Mouse (Mus musculus): ENCODE results near the gene Olfr948. TPM values are rescaled to one million over a fixed set of nuclear protein-coding genes. Genes with fewer than 3 reads are reported as not detected.

Gene Olfr948
- polyA plus RNA-seq (2014; fragmentation: Illumina TruSeq; extraction: RNeasy Lipid Tissue Mini Kit (QIAGEN cat#74804); ENCODE audit: low read depth, low replicate concordance), result not detected

DNA sequence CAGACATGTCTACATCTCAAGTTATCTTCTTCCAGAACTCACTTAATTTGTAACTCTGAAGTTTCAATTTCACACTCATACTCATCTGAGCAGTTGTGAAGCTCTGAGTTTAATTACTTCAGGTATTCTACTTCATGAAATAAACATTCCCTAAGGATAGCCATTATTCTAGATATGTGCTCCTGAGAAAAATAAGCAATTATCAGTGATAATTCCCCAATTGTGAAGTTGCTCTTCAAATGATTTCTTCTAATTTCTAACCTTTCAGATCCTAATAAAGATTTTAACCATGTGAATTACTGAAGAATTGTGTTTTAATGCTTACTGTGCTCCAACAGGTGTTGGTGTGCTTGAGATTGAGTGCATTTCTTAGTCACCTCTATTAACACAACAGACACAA, at the start of gene Olfr948:
Gene Olfr948 (minus strand): TSS at position 101 of the 400 bp plus-strand sequence.

GRCm38 (mm10) chr9:39276718-39277117, 49.1 kb downstream of the Olfr948 start, which contains the start of gene Olfr945:
Gene Olfr945 (minus strand): TSS chr9:39276818.

Other genes starting within 250 kb of the Olfr948 start
- gene Olfr938, start 247.2 kb downstream of the Olfr948 start, polyA plus RNA-seq (2014; fragmentation: Illumina TruSeq; extraction: RNeasy Lipid Tissue Mini Kit (QIAGEN cat#74804); ENCODE audit: low read depth, low replicate concordance), result not detected
- not detected for gene Olfr27, start 197.9 kb downstream of the Olfr948 start, polyA plus RNA-seq (2014; fragmentation: Illumina TruSeq; extraction: RNeasy Lipid Tissue Mini Kit (QIAGEN cat#74804); ENCODE audit: low read depth, low replicate concordance)
- gene Olfr943, start 159.7 kb downstream of the Olfr948 start, polyA plus RNA-seq (2014; fragmentation: Illumina TruSeq; extraction: RNeasy Lipid Tissue Mini Kit (QIAGEN cat#74804); ENCODE audit: low read depth, low replicate concordance), result not detected
- gene Olfr944, start 124.1 kb downstream of the Olfr948 start, polyA plus RNA-seq (2014; fragmentation: Illumina TruSeq; extraction: RNeasy Lipid Tissue Mini Kit (QIAGEN cat#74804); ENCODE audit: low read depth, low replicate concordance), result not detected
- not detected for gene Olfr1537, start 76.1 kb downstream of the Olfr948 start, polyA plus RNA-seq (2014; fragmentation: Illumina TruSeq; extraction: RNeasy Lipid Tissue Mini Kit (QIAGEN cat#74804); ENCODE audit: low read depth, low replicate concordance)
- not detected for gene Olfr945, start 49.2 kb downstream of the Olfr948 start, polyA plus RNA-seq (2014; fragmentation: Illumina TruSeq; extraction: RNeasy Lipid Tissue Mini Kit (QIAGEN cat#74804); ENCODE audit: low read depth, low replicate concordance)
- gene Olfr951, start 61.4 kb upstream of the Olfr948 start, polyA plus RNA-seq (2014; fragmentation: Illumina TruSeq; extraction: RNeasy Lipid Tissue Mini Kit (QIAGEN cat#74804); ENCODE audit: low read depth, low replicate concordance), result not detected
- not detected for gene Olfr952, start 101.1 kb upstream of the Olfr948 start, polyA plus RNA-seq (2014; fragmentation: Illumina TruSeq; extraction: RNeasy Lipid Tissue Mini Kit (QIAGEN cat#74804); ENCODE audit: low read depth, low replicate concordance)
- gene Olfr954, start 130.7 kb upstream of the Olfr948 start, polyA plus RNA-seq (2014; fragmentation: Illumina TruSeq; extraction: RNeasy Lipid Tissue Mini Kit (QIAGEN cat#74804); ENCODE audit: low read depth, low replicate concordance), result not detected
- not detected for gene Olfr955, start 145.9 kb upstream of the Olfr948 start, polyA plus RNA-seq (2014; fragmentation: Illumina TruSeq; extraction: RNeasy Lipid Tissue Mini Kit (QIAGEN cat#74804); ENCODE audit: low read depth, low replicate concordance)
- gene Olfr44, start 167.9 kb upstream of the Olfr948 start, polyA plus RNA-seq (2014; fragmentation: Illumina TruSeq; extraction: RNeasy Lipid Tissue Mini Kit (QIAGEN cat#74804); ENCODE audit: low read depth, low replicate concordance), result not detected
- not detected for gene Olfr957, start 189.8 kb upstream of the Olfr948 start, polyA plus RNA-seq (2014; fragmentation: Illumina TruSeq; extraction: RNeasy Lipid Tissue Mini Kit (QIAGEN cat#74804); ENCODE audit: low read depth, low replicate concordance)
- not detected for gene Olfr958, start 228.0 kb upstream of the Olfr948 start, polyA plus RNA-seq (2014; fragmentation: Illumina TruSeq; extraction: RNeasy Lipid Tissue Mini Kit (QIAGEN cat#74804); ENCODE audit: low read depth, low replicate concordance)
- not detected for gene Olfr959, start 249.5 kb upstream of the Olfr948 start, polyA plus RNA-seq (2014; fragmentation: Illumina TruSeq; extraction: RNeasy Lipid Tissue Mini Kit (QIAGEN cat#74804); ENCODE audit: low read depth, low replicate concordance)

All from heart, adult 10 weeks (tissue).